19 mouse cellular contexts compared by ENCODE assay signal in the genomic region with DNA sequence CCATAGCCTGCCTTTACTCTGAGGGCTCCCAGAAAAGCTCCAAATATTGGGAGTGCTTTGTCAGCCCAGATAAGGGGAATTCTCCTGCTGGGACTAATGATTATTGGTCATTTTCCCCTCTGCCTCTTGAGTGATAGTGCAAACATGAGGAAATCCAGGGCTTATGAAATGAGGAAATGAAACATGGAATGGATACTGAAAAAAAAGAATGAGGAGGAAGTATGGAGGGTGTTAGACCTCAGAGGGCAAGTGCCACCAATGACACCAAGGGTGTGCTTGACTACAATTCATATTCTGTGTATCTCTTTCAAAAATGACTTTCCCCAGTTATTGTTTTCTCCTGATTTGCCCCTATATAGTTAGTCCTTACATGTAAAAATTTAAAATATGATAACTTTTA.
"Had no signal": no experiment of that assay in that cellular context is flagged by ENCODE, and none has a peak within 500 bp of the region (broad histone marks: within the 10 kb centered on the region; RNA-seq: fewer than 3 reads in every experiment).

No protein-coding gene starts in this region.

- H3K4me3 ChIP-seq: liver, embryonic 15.5 days; lung, embryonic 15.5 days; megakaryocyte, embryonic 14.5 days; midbrain, embryonic 10.5 days; midbrain, embryonic 13.5 days had no signal

- H3K27ac ChIP-seq: kidney, postnatal 0 days; liver, embryonic 15.5 days; lung, embryonic 15.5 days; midbrain, embryonic 10.5 days; midbrain, embryonic 13.5 days; stomach, postnatal 0 days had no signal

- ATAC-seq: intestine, postnatal 0 days; midbrain, embryonic 13.5 days; midbrain, embryonic 16.5 days had no signal

- DNase-seq: kidney, postnatal 25 days; lung, adult 18-20 months; lung, postnatal 14 days; lung, postnatal 4 days; right cerebral cortex, adult 18-20 months; right cerebral cortex, postnatal 14 days; right cerebral cortex, postnatal 4 days; thymus, adult 2 months; thymus, postnatal 14 days; thymus, postnatal 4 days had no signal
